Mouse (Mus musculus): ENCODE results near the gene Nup210.

- TF ChIP-seq CTCF (IDR thresholded peaks at IDR 0.05; ENCODE audit: extremely low read depth, insufficient read length, insufficient replicate concordance, low read depth, low read length), result no peak
- TF ChIP-seq POLR2A (IDR thresholded peaks at IDR 0.05; ENCODE audit: low read depth, low read length), result no peak
Observed at GRCm38 (mm10) chr6:91123453-91123852, 6.8 kb upstream of the Nup210 start.

Data from small intestine, adult 2 months (tissue).